Mouse (Mus musculus) myocyte (in vitro differentiated cells): ENCODE measurements around the gene Defb19. TPM values are rescaled to one million over a fixed set of nuclear protein-coding genes. Genes with fewer than 3 reads are reported as not detected.

Experiments used
- H3K27me3 ChIP-seq: one replicate; pipeline ENCODE4 v1.6.1; 2011; ENCODE audit not compliant: control insufficient read depth, insufficient read depth, insufficient read length
- H3K36me3 ChIP-seq: one replicate; pipeline ENCODE4 v1.6.1; 2011; ENCODE audit not compliant: control insufficient read depth, insufficient read depth
- H3K4me2 ChIP-seq: one replicate; pipeline ENCODE4 v1.6.1; 2011; ENCODE audit warnings: low read depth, control low read depth
- H3K4me3 ChIP-seq: one replicate; pipeline ENCODE4 v1.5.1; 2011; ENCODE audit warnings: mild to moderate bottlenecking, control low read depth, moderate library complexity
- H3K79me2 ChIP-seq: one replicate; pipeline ENCODE4 v1.6.1; 2011; ENCODE audit not compliant: control insufficient read depth, insufficient read depth
- H3ac ChIP-seq: one replicate; pipeline ENCODE4 v1.6.1; 2011; ENCODE audit not compliant: control insufficient read depth, insufficient read length
- CEBPB ChIP-seq: IDR thresholded peaks from 2 replicates; pipeline ENCODE4 v1.6.1; 2011; ENCODE audit warnings: mild to moderate bottlenecking, moderate library complexity; ENCODE audit not compliant: poor library complexity, insufficient read depth, severe bottlenecking
- E2F4 ChIP-seq: IDR thresholded peaks from one replicate; pipeline ENCODE4 v1.6.1; 2011; ENCODE audit warnings: mild to moderate bottlenecking, control low read depth, moderate library complexity; ENCODE audit not compliant: insufficient read depth
- MAX ChIP-seq: IDR thresholded peaks from one replicate; pipeline ENCODE4 v1.6.1; 2011; ENCODE audit warnings: low read depth, mild to moderate bottlenecking, control low read depth
- MYOD1 ChIP-seq, 3 experiments: IDR thresholded peaks; one replicate each; pipeline ENCODE4 v1.6.1; 2011; ENCODE audit warnings: control low read depth in 2 of 3, low read depth in 2 of 3, mild to moderate bottlenecking in 2 of 3, moderate library complexity in 1 of 3; ENCODE audit not compliant: insufficient read length in 2 of 3, control insufficient read depth in 1 of 3
- MYOG ChIP-seq, 3 experiments: IDR thresholded peaks; one replicate each; pipeline ENCODE4 v1.6.1; 2011; ENCODE audit warnings: control low read depth in 2 of 3, low read depth in 2 of 3, mild to moderate bottlenecking in 2 of 3; ENCODE audit not compliant: insufficient read length in 2 of 3, control insufficient read depth in 1 of 3, insufficient read depth in 1 of 3
- POLR2A ChIP-seq: IDR thresholded peaks from one replicate; pipeline ENCODE4 v1.6.1; 2011; ENCODE audit warnings: low read depth, mild to moderate bottlenecking, control low read depth, moderate library complexity; ENCODE audit not compliant: insufficient read length
- POLR2AphosphoS2 ChIP-seq: IDR thresholded peaks from one replicate; pipeline ENCODE4 v1.6.1; 2011; ENCODE audit warnings: low read depth, control low read depth; ENCODE audit not compliant: insufficient read length
- REST ChIP-seq: IDR thresholded peaks from one replicate; pipeline ENCODE4 v1.6.1; 2011; ENCODE audit warnings: mild to moderate bottlenecking, control low read depth, moderate library complexity; ENCODE audit not compliant: insufficient read depth, insufficient read length
- SRF ChIP-seq: IDR thresholded peaks from one replicate; pipeline ENCODE4 v1.6.1; 2011; ENCODE audit warnings: low read depth; ENCODE audit not compliant: control insufficient read depth, insufficient read length
- TCF12 ChIP-seq: IDR thresholded peaks from one replicate; pipeline ENCODE4 v1.6.1; 2011; ENCODE audit warnings: mild to moderate bottlenecking, control low read depth; ENCODE audit not compliant: poor library complexity, insufficient read depth, severe bottlenecking
- TCF3 ChIP-seq: IDR thresholded peaks from one replicate; pipeline ENCODE4 v1.6.1; 2011; ENCODE audit warnings: low read depth, control low read depth; ENCODE audit not compliant: insufficient read length
- USF1 ChIP-seq: IDR thresholded peaks from one replicate; pipeline ENCODE4 v1.6.1; 2011; ENCODE audit warnings: low read depth, mild to moderate bottlenecking, control low read depth, moderate library complexity
- polyA plus RNA-seq: library from polyadenylated mRNA; unstranded; fragments of >200 nt; fragmentation: generic; extraction: Trizol; gene quantifications from one replicate; pipeline ENCODE4 v1.2.1, GENCODE M21; 2012; ENCODE audit warnings: missing spikeins

Defb19 gene
- polyA plus RNA-seq, 1 experiment = not detected

- no peak for TF ChIP-seq MYOG (IDR thresholded peaks at IDR 0.05; ENCODE audit: control insufficient read depth in 1 of 3, insufficient read depth in 1 of 3, insufficient read length in 2 of 3, low read depth in 2 of 3)
- TF ChIP-seq USF1 = no peak
- TF ChIP-seq MAX = no peak
- TF ChIP-seq MYOD1 (IDR thresholded peaks at IDR 0.05; ENCODE audit: control insufficient read depth in 1 of 3, insufficient read length in 2 of 3, low read depth in 2 of 3) = no peak
- TF ChIP-seq TCF12 = no peak
- TF ChIP-seq SRF = no peak
- no peak for TF ChIP-seq POLR2A
- TF ChIP-seq TCF3 = no peak
- TF ChIP-seq REST = no peak
- no peak for TF ChIP-seq POLR2AphosphoS2
- no peak for TF ChIP-seq E2F4
- no peak for TF ChIP-seq CEBPB
- Histone ChIP-seq H3K4me2 (no peak within 1 kb of the TSS), H3K27me3 (peaks cover 10% of the 10 kb centered on the region), H3K4me3 (no peak within 1 kb of the TSS), H3K79me2 (no peaks in the 10 kb centered on the region), H3ac (no peak within 1 kb of the TSS), H3K36me3 (no peaks in the 10 kb centered on the region)
Observed at GRCm38 (mm10) chr2:152572114-152572794, 7.9 kb downstream of the Defb19 start, which contains the start of gene Defb21. Gene Defb21, plus strand, starts transcription at chr2:152572744.

- Histone ChIP-seq H3K79me2 (no peaks in the 10 kb centered on the region), H3K4me2 (no peak overlapping the region), H3ac (no peak overlapping the region), H3K36me3 (no peaks in the 10 kb centered on the region), H3K27me3 (peaks cover 5% of the 10 kb centered on the region), H3K4me3 (no peak overlapping the region)
- TF ChIP-seq USF1 = no peak
- TF ChIP-seq POLR2A = no peak
- TF ChIP-seq MAX = no peak
- TF ChIP-seq CEBPB = no peak
- TF ChIP-seq TCF3 = no peak
- no peak for TF ChIP-seq MYOG (IDR thresholded peaks at IDR 0.05; ENCODE audit: control insufficient read depth in 1 of 3, insufficient read depth in 1 of 3, insufficient read length in 2 of 3, low read depth in 2 of 3)
- TF ChIP-seq POLR2AphosphoS2 = no peak
- no peak for TF ChIP-seq REST
- no peak for TF ChIP-seq TCF12
- no peak for TF ChIP-seq E2F4
- TF ChIP-seq SRF = no peak
- TF ChIP-seq MYOD1 (IDR thresholded peaks at IDR 0.05; ENCODE audit: control insufficient read depth in 1 of 3, insufficient read length in 2 of 3, low read depth in 2 of 3) = no peak
Observed at GRCm38 (mm10) chr2:152570313-152570712, 9.8 kb downstream of the Defb19 start.

GRCm38 (mm10) chr2:152569881-152570280, 10.2 kb downstream of the Defb19 start:
- Histone ChIP-seq H3K79me2 (no peaks in the 10 kb centered on the region), H3K4me2 (no peak overlapping the region), H3K36me3 (no peaks in the 10 kb centered on the region), H3ac (no peak overlapping the region), H3K27me3 (peaks cover 6% of the 10 kb centered on the region), H3K4me3 (no peak overlapping the region)
- TF ChIP-seq POLR2A = no peak
- TF ChIP-seq REST = no peak
- TF ChIP-seq MAX = no peak
- TF ChIP-seq CEBPB = no peak

- Histone ChIP-seq H3K4me3 (no peak within 1 kb of the TSS), H3K79me2 (no peaks in the 10 kb centered on the region), H3K4me2 (no peak within 1 kb of the TSS), H3ac (no peak within 1 kb of the TSS), H3K27me3 (peaks cover 3% of the 10 kb centered on the region), H3K36me3 (no peaks in the 10 kb centered on the region)
- no peak for TF ChIP-seq CEBPB
- no peak for TF ChIP-seq E2F4
- no peak for TF ChIP-seq TCF12
- no peak for TF ChIP-seq POLR2AphosphoS2
Observed at GRCm38 (mm10) chr2:152569038-152569437, 11.1 kb downstream of the Defb19 start, which contains the start of gene Gm17416. Gene Gm17416, plus strand, starts transcription at chr2:152569338.

DNA sequence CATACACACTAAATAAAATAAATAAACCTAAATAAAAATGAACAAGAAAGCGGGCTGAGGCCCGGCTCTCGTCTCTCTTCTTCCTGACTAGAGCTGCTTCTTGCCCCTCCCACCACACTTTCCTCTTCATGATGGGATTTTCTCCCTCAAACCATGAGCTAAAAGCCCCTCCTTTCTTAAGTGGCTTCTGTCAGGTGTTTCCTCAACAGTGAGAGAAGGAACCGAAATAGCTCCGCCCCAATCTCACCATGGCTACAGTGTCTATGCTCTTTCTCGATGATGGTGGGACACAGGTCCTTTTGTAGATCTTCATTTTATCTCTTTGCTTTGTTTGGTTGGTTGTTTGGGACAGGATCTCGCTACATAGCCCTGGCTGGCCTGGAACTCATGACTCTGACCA, 23.5 kb downstream of the Defb19 start:
- no peaks in the 10 kb centered on the region for H3K36me3 ChIP-seq
- H3ac ChIP-seq = no peak overlapping the region
- peaks cover 12% of the 10 kb centered on the region for H3K27me3 ChIP-seq
- no peak overlapping the region for H3K4me3 ChIP-seq
- no peaks in the 10 kb centered on the region for H3K79me2 ChIP-seq
- no peak overlapping the region for H3K4me2 ChIP-seq
- TF ChIP-seq POLR2A = no peak
- no peak for TF ChIP-seq E2F4
- TF ChIP-seq TCF12 = no peak
- TF ChIP-seq MYOD1 (IDR thresholded peaks at IDR 0.05; ENCODE audit: control insufficient read depth in 1 of 3, insufficient read length in 2 of 3, low read depth in 2 of 3) = no peak
- TF ChIP-seq POLR2AphosphoS2 = no peak
- TF ChIP-seq USF1 = no peak
- no peak for TF ChIP-seq REST
- no peak for TF ChIP-seq SRF
- no peak for TF ChIP-seq MYOG (IDR thresholded peaks at IDR 0.05; ENCODE audit: control insufficient read depth in 1 of 3, insufficient read depth in 1 of 3, insufficient read length in 2 of 3, low read depth in 2 of 3)
- no peak for TF ChIP-seq MAX
- TF ChIP-seq CEBPB = no peak
- TF ChIP-seq TCF3 = no peak
